Mouse (Mus musculus) lung, embryonic 16.5 days (tissue): Measurements from ENCODE around the gene Kcnip1. TPM values are rescaled to one million over a fixed set of nuclear protein-coding genes. Genes with fewer than 3 reads are reported as not detected.

Source experiments
- ATAC-seq: fragments of 200-750 bp; cut with Nextera tagmentation; 2 replicates; pipeline ENCODE4 v1.8.0; 2017; ENCODE audit warnings: low read depth, mild to moderate bottlenecking, moderate library complexity
- H3K27ac ChIP-seq: fragments of 300-500 bp; sonication (generic); 2 replicates; pipeline ENCODE4 v1.5.1; 2014; ENCODE audit warnings: mild to moderate bottlenecking, control low read depth, low read length
- H3K27me3 ChIP-seq: fragments of 300-500 bp; sonication (generic); 2 replicates; pipeline ENCODE4 v1.6.1; 2014; ENCODE audit warnings: low read depth, low read length, mixed read lengths; ENCODE audit not compliant: control insufficient read depth, insufficient read depth
- H3K36me3 ChIP-seq: fragments of 300-500 bp; sonication (generic); 2 replicates; pipeline ENCODE4 v1.6.1; 2014; ENCODE audit warnings: low read length; ENCODE audit not compliant: control insufficient read depth, insufficient read depth
- H3K4me1 ChIP-seq: fragments of 300-500 bp; sonication (generic); replicated peaks from 2 replicates; pipeline ENCODE4 v1.6.1; 2014; ENCODE audit warnings: low read length, mixed read lengths; ENCODE audit not compliant: control insufficient read depth, insufficient read depth
- H3K4me2 ChIP-seq: fragments of 300-500 bp; sonication (generic); 2 replicates; pipeline ENCODE4 v1.6.1; 2014; ENCODE audit warnings: low read depth, low read length, control low read depth
- H3K4me3 ChIP-seq: fragments of 300-500 bp; sonication (generic); 2 replicates; pipeline ENCODE4 v1.5.1; 2014; ENCODE audit warnings: mild to moderate bottlenecking, low read length, control low read depth
- H3K9ac ChIP-seq: fragments of 300-500 bp; sonication (generic); 2 replicates; pipeline ENCODE4 v1.6.1; 2014; ENCODE audit warnings: low read length, control low read depth
- H3K9me3 ChIP-seq: fragments of 300-500 bp; sonication (generic); 2 replicates; pipeline ENCODE4 v1.6.1; 2016; ENCODE audit warnings: low read length; ENCODE audit not compliant: control insufficient read depth
- WGBS: fragments of 180-500 bp; shearing (Covaris S2); extraction: QIAGEN DNeasy Blood & Tissue Kit; methylation state at CpG from one replicate; pipeline ENCODE4 v1.1.7; 2014; 5-methylcytosine and 5-hydroxymethylcytosine counted together
- polyA plus RNA-seq: library from polyadenylated mRNA; unstranded; fragments of >200 nt; fragmentation: Nextera tagmentation; extraction: Ambion mirVana; gene quantifications from 2 replicates; pipeline ENCODE4 v1.2.1, GENCODE M21; 2015

The Kcnip1 gene
- polyA plus RNA-seq, 1 experiment from 2014 or later = 0.68 TPM

GRCm38 (mm10) chr11:33821331-33821730, 171.6 kb downstream of the Kcnip1 start:
- 82% methylated on average over 5 of the region's 5 CpGs for WGBS
- Histone ChIP-seq H3K9me3 (no peaks in the 10 kb centered on the region), H3K27me3 (no peaks in the 10 kb centered on the region), H3K9ac (no peak overlapping the region), H3K27ac (no peak overlapping the region), H3K4me3 (no peak overlapping the region), H3K36me3 (no peaks in the 10 kb centered on the region), H3K4me2 (no peak overlapping the region), H3K4me1 (no peaks in the 10 kb centered on the region)
- no peak for ATAC-seq

GRCm38 (mm10) chr11:33820876-33821275, 172.1 kb downstream of the Kcnip1 start:
- Histone ChIP-seq H3K4me2 (no peak overlapping the region), H3K27me3 (no peaks in the 10 kb centered on the region), H3K4me3 (no peak overlapping the region), H3K9ac (no peak overlapping the region), H3K36me3 (no peaks in the 10 kb centered on the region), H3K4me1 (no peaks in the 10 kb centered on the region), H3K27ac (no peak overlapping the region), H3K9me3 (no peaks in the 10 kb centered on the region)
- no peak for ATAC-seq
- WGBS = 84% methylated on average over 7 of the region's 7 CpGs

DNA sequence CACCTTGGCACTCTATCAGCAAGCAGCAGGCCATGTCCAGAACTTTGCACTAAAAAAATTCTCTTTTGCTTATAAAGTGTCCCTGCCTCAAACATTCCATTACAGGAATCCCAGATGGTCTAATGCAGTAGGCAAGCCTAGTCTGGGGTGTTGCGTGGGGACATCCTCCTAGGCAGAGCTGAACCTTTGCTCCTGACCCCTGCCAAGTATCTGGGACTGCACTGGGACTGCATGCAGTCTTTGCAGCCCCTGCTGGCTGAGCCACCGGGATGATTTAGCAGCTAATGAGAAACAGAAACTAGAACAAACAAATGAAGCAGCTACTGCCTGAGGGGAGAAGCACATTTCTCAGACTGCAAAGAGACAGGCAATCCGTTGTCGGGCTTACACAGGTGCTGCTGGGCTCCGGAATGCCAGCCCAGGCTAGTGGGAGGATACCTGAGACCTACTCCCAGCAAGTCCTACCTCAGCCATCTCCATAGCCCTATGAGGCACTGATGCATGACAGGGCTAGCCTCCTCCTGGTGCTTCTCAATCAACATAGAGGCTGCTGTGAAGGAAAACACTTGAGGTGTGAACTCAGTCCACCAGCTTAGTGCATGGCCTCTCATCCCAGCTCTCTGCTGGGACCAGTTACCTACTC, 174.0 kb downstream of the Kcnip1 start:
- Histone ChIP-seq H3K36me3 (no peaks in the 10 kb centered on the region), H3K4me3 (no peak overlapping the region), H3K4me2 (no peak overlapping the region), H3K4me1 (no peaks in the 10 kb centered on the region), H3K27ac (no peak overlapping the region), H3K9ac (no peak overlapping the region), H3K27me3 (no peaks in the 10 kb centered on the region), H3K9me3 (no peaks in the 10 kb centered on the region)
- WGBS = 20% methylated on average over 5 of the region's 5 CpGs
- no peak for ATAC-seq

- no peak for ATAC-seq
- H3K27ac ChIP-seq = no peak overlapping the region
- H3K4me2 ChIP-seq = no peak overlapping the region
- no peaks in the 10 kb centered on the region for H3K27me3 ChIP-seq
- no peaks in the 10 kb centered on the region for H3K4me1 ChIP-seq
- no peak overlapping the region for H3K9ac ChIP-seq
- H3K4me3 ChIP-seq = no peak overlapping the region
- no peaks in the 10 kb centered on the region for H3K9me3 ChIP-seq
- no peaks in the 10 kb centered on the region for H3K36me3 ChIP-seq
- 30% methylated on average over 3 of the region's 3 CpGs for WGBS
Measured at GRCm38 (mm10) chr11:33816020-33816419, 176.9 kb downstream of the Kcnip1 start.

DNA sequence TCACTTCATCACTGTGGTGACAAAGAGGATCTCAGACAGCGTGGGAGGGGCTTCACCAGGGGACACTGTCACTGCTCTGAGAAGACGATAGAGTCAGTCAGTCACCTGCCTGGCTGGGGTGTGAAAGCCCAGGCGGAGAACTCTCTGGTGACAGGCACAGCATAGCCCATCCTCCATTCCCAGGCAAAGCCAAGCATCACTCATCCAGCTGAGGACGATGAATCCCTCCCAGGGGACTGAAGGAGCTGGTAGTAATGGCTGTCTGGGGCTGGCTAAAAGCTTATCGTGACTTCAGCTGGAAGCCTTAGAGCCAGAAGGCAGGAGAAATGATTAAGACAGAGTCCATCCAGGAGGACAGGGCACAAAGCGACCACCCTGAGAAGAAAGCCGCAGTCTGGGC, 182.8 kb downstream of the Kcnip1 start:
- H3K4me2 ChIP-seq = no peak overlapping the region
- ATAC-seq = 0 out of 2 replicates have a peak, but pooled peaks have one; percentile 7
- no peaks in the 10 kb centered on the region for H3K36me3 ChIP-seq
- 39% methylated on average over 7 of the region's 7 CpGs for WGBS
- H3K4me3 ChIP-seq = no peak overlapping the region
- H3K27ac ChIP-seq = no peak overlapping the region
- H3K4me1 ChIP-seq = no peaks in the 10 kb centered on the region
- H3K9ac ChIP-seq = no peak overlapping the region
- no peaks in the 10 kb centered on the region for H3K27me3 ChIP-seq
- H3K9me3 ChIP-seq = no peaks in the 10 kb centered on the region

DNA sequence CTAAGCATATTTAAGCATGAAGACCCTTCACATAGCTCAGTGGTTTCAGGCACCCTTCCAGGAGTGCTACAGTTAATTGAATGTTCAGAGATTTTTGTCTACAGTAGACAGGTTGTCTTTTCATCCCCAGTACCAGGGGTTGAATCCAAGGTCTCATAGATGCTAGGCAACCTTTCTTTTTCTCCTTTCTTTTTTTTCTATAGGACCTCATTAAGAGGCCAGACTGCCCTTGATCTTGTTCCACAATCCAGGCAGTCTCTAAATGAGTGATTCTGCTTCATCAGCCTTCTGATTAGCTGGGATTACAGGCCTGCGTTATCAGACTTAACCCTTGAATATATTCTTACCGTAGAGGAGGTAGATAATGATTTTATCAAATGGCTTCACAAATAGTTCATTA, 189.9 kb downstream of the Kcnip1 start:
- Histone ChIP-seq H3K27me3 (no peaks in the 10 kb centered on the region), H3K9ac (no peak overlapping the region), H3K9me3 (no peaks in the 10 kb centered on the region), H3K27ac (no peak overlapping the region), H3K4me1 (no peaks in the 10 kb centered on the region; the same call in 1 of the 2 replicates), H3K4me3 (no peak overlapping the region), H3K4me2 (no peak overlapping the region), H3K36me3 (no peaks in the 10 kb centered on the region)
- 63% methylated on average over 2 of the region's 2 CpGs for WGBS
- ATAC-seq = no peak

DNA sequence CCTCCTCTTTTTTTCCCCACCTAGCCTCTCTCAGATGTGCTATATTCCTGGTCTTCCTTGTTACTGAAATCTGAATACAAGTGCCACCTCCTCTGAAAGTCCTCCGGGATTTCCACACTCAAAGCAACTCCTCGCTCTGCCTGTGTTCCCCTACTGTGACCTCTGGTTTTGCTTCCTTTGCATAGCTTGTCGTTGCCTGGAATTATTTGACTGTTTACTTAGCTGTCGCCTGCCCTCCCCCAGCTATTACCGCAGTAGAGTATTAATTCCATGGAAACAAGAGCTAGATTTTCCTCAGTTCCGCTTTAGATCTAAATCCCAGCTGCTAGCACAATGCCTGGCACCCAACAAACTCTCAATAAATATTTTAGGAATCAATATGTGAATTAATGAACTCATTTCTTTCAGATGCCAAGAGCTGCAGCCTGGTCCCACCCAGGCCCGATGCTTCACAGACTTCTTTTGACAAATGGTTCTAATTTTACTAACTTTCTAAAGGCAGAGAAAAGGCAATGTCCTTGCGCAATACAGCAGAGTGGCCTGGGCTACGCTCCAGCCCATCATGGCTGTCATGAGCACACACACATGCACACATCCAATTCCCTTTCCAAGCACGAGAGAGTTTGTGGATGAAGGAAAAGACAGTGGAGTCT, 192.4 kb downstream of the Kcnip1 start:
- Histone ChIP-seq H3K4me2 (no peak overlapping the region), H3K9ac (no peak overlapping the region), H3K9me3 (no peaks in the 10 kb centered on the region), H3K4me3 (no peak overlapping the region), H3K27ac (no peak overlapping the region), H3K27me3 (no peaks in the 10 kb centered on the region), H3K4me1 (no peaks in the 10 kb centered on the region; the same call in 1 of the 2 replicates), H3K36me3 (no peaks in the 10 kb centered on the region)
- ATAC-seq = peak; percentile 72
- WGBS = 32% methylated on average over 10 of the region's 10 CpGs

DNA sequence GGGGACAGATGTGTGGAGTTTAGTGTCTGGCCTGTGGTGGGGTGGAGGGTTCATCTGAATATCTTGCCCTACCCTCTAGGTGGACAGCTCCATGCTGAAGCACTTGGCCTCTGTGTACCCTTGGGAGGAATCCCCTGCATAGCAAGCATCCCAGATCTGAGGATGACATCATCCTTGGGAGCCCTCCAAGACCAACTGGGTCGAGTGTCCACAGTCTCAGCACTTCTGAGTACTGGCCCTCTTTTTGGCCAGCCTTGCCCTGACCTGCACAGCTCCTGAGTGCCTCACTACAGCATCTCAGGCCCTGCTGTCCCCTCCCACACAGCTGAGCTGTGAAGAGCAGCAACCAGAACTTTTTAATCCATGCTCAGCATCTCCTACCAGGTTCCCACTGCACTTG, 193.0 kb downstream of the Kcnip1 start:
- Histone ChIP-seq H3K9me3 (no peaks in the 10 kb centered on the region), H3K36me3 (no peaks in the 10 kb centered on the region), H3K27me3 (no peaks in the 10 kb centered on the region), H3K4me1 (no peaks in the 10 kb centered on the region; the same call in 1 of the 2 replicates), H3K4me3 (no peak overlapping the region), H3K4me2 (no peak overlapping the region), H3K27ac (no peak overlapping the region), H3K9ac (no peak overlapping the region)
- 10% methylated on average over 1 of the region's 1 CpGs for WGBS
- peak; percentile 45; the same call in 1 of the 2 replicates for ATAC-seq

GRCm38 (mm10) chr11:33798094-33798648, 194.8 kb downstream of the Kcnip1 start:
- WGBS = 49% methylated on average over 12 of the region's 12 CpGs
- Histone ChIP-seq H3K27me3 (no peaks in the 10 kb centered on the region), H3K4me2 (no peak overlapping the region), H3K36me3 (no peaks in the 10 kb centered on the region), H3K9ac (no peak overlapping the region), H3K9me3 (no peaks in the 10 kb centered on the region), H3K27ac (no peak overlapping the region), H3K4me3 (no peak overlapping the region), H3K4me1 (no peaks in the 10 kb centered on the region; the same call in 1 of the 2 replicates)
- 0 out of 2 replicates have a peak, but pooled peaks have one; percentile 36 for ATAC-seq
